22 mouse cellular contexts compared by ENCODE assay signal in genomic region chr3:127923183-127923582, GRCm38 (mm10). TPM values are rescaled to one million over a fixed set of nuclear protein-coding genes. Genes with fewer than 3 reads are reported as not detected.
A peak's percentile ranks its signal among the peaks of the same experiment; 100 is the strongest.
DNase-seq lines count a peak whose midpoint lies in the region; ATAC-seq and TF ChIP-seq lines count a peak whose summit lies in the region.
"Had no signal": no experiment of that assay in that cellular context is flagged by ENCODE, and none has a peak within 500 bp of the region (broad histone marks: within the 10 kb centered on the region; RNA-seq: fewer than 3 reads in every experiment).

No protein-coding gene starts in this region.

- no peak for TF ChIP-seq CTCF in liver, postnatal 0 days (IDR thresholded peaks at IDR 0.05; ENCODE audit: low read depth)

- peak; percentile 7 for DNase-seq in CD4-positive, CD25-positive, alpha-beta regulatory T cell, adult 2 months (ENCODE audit: low read depth, low spot score)
- DNase-seq in T-cell, adult 2 months (ENCODE audit: low spot score) = peak; percentile 5
- DNase-seq in testis, postnatal 10 days (ENCODE audit: low spot score) = no peak
- no peak for DNase-seq in urinary bladder, adult 2 months (ENCODE audit: low spot score)
- DNase-seq in liver, postnatal 0 days = no peak
- DNase-seq: adrenal gland, postnatal 14 days; cerebellum, adult 9-10 months; gastrocnemius, postnatal 25 days; kidney, adult 2 months; kidney, postnatal 10 days; liver, embryonic 13.5 days; lung, embryonic 14.5 days; thymus, postnatal 14 days had no signal

- no peaks in the 10 kb centered on the region for H3K4me1 ChIP-seq in forebrain, embryonic 13.5 days
- H3K4me1 ChIP-seq in liver, postnatal 0 days (ENCODE audit: insufficient read depth) = no peaks in the 10 kb centered on the region
- H3K4me1 ChIP-seq: embryonic facial prominence, embryonic 12.5 days; hindbrain, embryonic 12.5 days; midbrain, embryonic 15.5 days had no signal

- H3K27ac ChIP-seq in macrophage = peak overlapping the region; percentile 28; the same call in 1 of the 2 replicates
- no peak overlapping the region for H3K27ac ChIP-seq in forebrain, embryonic 13.5 days
- no peak overlapping the region for H3K27ac ChIP-seq in liver, postnatal 0 days (ENCODE audit: low read depth)
- H3K27ac ChIP-seq: embryonic facial prominence, embryonic 12.5 days; hindbrain, embryonic 12.5 days; left cerebral cortex, adult 2 months; liver, embryonic 13.5 days; midbrain, embryonic 15.5 days had no signal

- H3K9ac ChIP-seq in forebrain, embryonic 13.5 days = no peak overlapping the region
- H3K9ac ChIP-seq in liver, postnatal 0 days (replicated peaks) = no peak overlapping the region
- H3K9ac ChIP-seq: embryonic facial prominence, embryonic 12.5 days; hindbrain, embryonic 12.5 days; liver, embryonic 13.5 days; lung, embryonic 14.5 days; midbrain, embryonic 15.5 days had no signal

- H3K27me3 ChIP-seq in forebrain, embryonic 13.5 days = no peaks in the 10 kb centered on the region
- no peaks in the 10 kb centered on the region for H3K27me3 ChIP-seq in liver, postnatal 0 days (ENCODE audit: insufficient read depth, low read length)
- H3K27me3 ChIP-seq: embryonic facial prominence, embryonic 12.5 days; hindbrain, embryonic 12.5 days; liver, embryonic 13.5 days; midbrain, embryonic 15.5 days had no signal

- H3K79me2 ChIP-seq in macrophage (ENCODE audit: inconsistent target) = no peaks in the 10 kb centered on the region

- no peak overlapping the region for H3K4me2 ChIP-seq in forebrain, embryonic 13.5 days
- H3K4me2 ChIP-seq in liver, postnatal 0 days (ENCODE audit: low read depth, low read length) = no peak overlapping the region
- H3K4me2 ChIP-seq: embryonic facial prominence, embryonic 12.5 days; hindbrain, embryonic 12.5 days; liver, embryonic 13.5 days; lung, embryonic 14.5 days; midbrain, embryonic 15.5 days had no signal

- ATAC-seq in forebrain, embryonic 13.5 days = no peak
- no peak for ATAC-seq in liver, postnatal 0 days
- ATAC-seq: forebrain, embryonic 16.5 days; midbrain, embryonic 15.5 days had no signal

- WGBS in macrophage (ENCODE audit: missing documents) = 27% methylated on average over 2 of the region's 2 CpGs
- WGBS in forebrain, embryonic 13.5 days = 82% methylated on average over 2 of the region's 2 CpGs
- 35% methylated on average over 2 of the region's 2 CpGs for WGBS in liver, postnatal 0 days (ENCODE audit: insufficient replicate concordance)

- no peak for TF ChIP-seq EP300 in liver, postnatal 0 days (IDR thresholded peaks at IDR 0.05; ENCODE audit: low read depth)

- no peaks in the 10 kb centered on the region for H3K9me3 ChIP-seq in forebrain, embryonic 13.5 days (replicated peaks)
- no peaks in the 10 kb centered on the region for H3K9me3 ChIP-seq in liver, postnatal 0 days (ENCODE audit: low read length)
- H3K9me3 ChIP-seq: embryonic facial prominence, embryonic 12.5 days; hindbrain, embryonic 12.5 days; liver, embryonic 13.5 days; midbrain, embryonic 15.5 days had no signal

- H3K36me3 ChIP-seq in macrophage (ENCODE audit: inconsistent target) = no peaks in the 10 kb centered on the region
- no peaks in the 10 kb centered on the region for H3K36me3 ChIP-seq in forebrain, embryonic 13.5 days (ENCODE audit: poor library complexity, severe bottlenecking)
- no peaks in the 10 kb centered on the region for H3K36me3 ChIP-seq in liver, postnatal 0 days (replicated peaks; ENCODE audit: insufficient read depth, low read length)
- H3K36me3 ChIP-seq: embryonic facial prominence, embryonic 12.5 days; hindbrain, embryonic 12.5 days; liver, embryonic 13.5 days; midbrain, embryonic 15.5 days had no signal

- no peak overlapping the region for H3K4me3 ChIP-seq in macrophage (ENCODE audit: inconsistent target)
- H3K4me3 ChIP-seq in forebrain, embryonic 13.5 days = no peak overlapping the region
- H3K4me3 ChIP-seq in liver, postnatal 0 days (ENCODE audit: low read depth, low read length) = no peak overlapping the region
- H3K4me3 ChIP-seq: embryonic facial prominence, embryonic 12.5 days; erythroblast, embryonic 14.5 days; hindbrain, embryonic 12.5 days; left cerebral cortex, adult 2 months; liver, embryonic 13.5 days; midbrain, embryonic 15.5 days; myocyte had no signal

RNA-seq across cellular contexts. Expression of gene Fam241a, which starts 27.1 kb away (rescaled TPM):
- 100 to 1,000 TPM in 1 of 26 experiments, 10 to 100 TPM in 17, 1 to 10 TPM in 8; 3.0 to 116 (median 22.4) TPM for total RNA-seq in macrophage (2018; cell fraction: chromatin; rRNA removed)
- 10 to 100 TPM; 15.9 to 61.5 (median 29.4) TPM for total RNA-seq in macrophage (2018; cell fraction: cytosol; rRNA removed)
- total RNA-seq in macrophage (2018; cell fraction: nucleus; rRNA removed) = 100 to 1,000 TPM in 5 of 26 experiments, 10 to 100 TPM in 21; 10.3 to 162 (median 49.9) TPM
- polyA plus RNA-seq in macrophage (2018) = 15.0 to 30.5 TPM (median 21.3 TPM) in 3 replicates
- polyA plus RNA-seq in forebrain, embryonic 13.5 days (2015; fragmentation: Nextera tagmentation; extraction: Ambion mirVana) = 7.4 and 9.5 TPM in 2 replicates
- polyA plus RNA-seq in urinary bladder, adult 2 months (2012; rRNA removed) = 17.5 and 18.3 TPM in 2 replicates
- polyA plus RNA-seq in liver, postnatal 0 days (2015; fragmentation: Nextera tagmentation; extraction: Ambion mirVana) = 25.5 and 28.2 TPM in 2 replicates

Comparison
In these comparisons a context has a peak if more than half of its experiments do, and no peak if none do; other contexts are left out.
1. DNase-seq: peak in CD4-positive, CD25-positive, alpha-beta regulatory T cell, adult 2 months (single experiment) and T-cell, adult 2 months (single experiment); none in testis, postnatal 10 days (single experiment), urinary bladder, adult 2 months (single experiment) and liver, postnatal 0 days (single experiment).